Mouse (Mus musculus): ENCODE measurements around the gene Sycn.

DNA sequence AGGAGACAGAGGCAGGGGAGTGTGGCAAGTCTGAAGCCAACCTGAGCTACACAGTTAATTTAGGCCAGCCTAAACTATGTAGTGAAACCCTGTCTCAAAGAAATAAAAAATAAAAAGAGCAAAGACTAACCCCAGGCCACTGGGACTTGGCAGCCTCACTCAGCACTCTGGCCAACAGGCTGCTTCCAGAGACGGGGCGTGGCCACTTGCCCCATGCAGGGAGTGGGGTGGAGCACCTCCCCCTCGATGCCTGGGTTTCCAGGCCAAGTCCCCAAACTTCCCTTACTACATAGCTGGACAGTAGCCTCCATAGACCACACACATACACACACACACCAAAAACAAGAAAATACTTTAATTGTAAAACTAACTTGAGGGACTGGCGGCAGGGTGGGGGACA is 17.8 kb downstream of the Sycn start:
- TF ChIP-seq CTCF (IDR thresholded peaks at IDR 0.05; ENCODE audit: insufficient read depth, low read depth, low read length) (no peak), POLR2A (IDR thresholded peaks at IDR 0.05; ENCODE audit: insufficient read depth, low read depth, low read length) (no peak)

Measured in olfactory bulb, adult 2 months (tissue).